ENCODE assay signal across 17 mouse cellular contexts in genomic region chr2:94772801-94773200, GRCm38 (mm10).
A peak's percentile ranks its signal among the peaks of the same experiment; 100 is the strongest.
DNase-seq lines count a peak whose midpoint lies in the region; ATAC-seq and TF ChIP-seq lines count a peak whose summit lies in the region.
"Had no signal": no experiment of that assay in that cellular context is flagged by ENCODE, and none has a peak within 500 bp of the region (broad histone marks: within the 10 kb centered on the region; RNA-seq: fewer than 3 reads in every experiment).

No protein-coding gene starts in this region.

- H3K27ac ChIP-seq in hindbrain, embryonic 13.5 days, result peak overlapping the region; percentile 13; the same call in 1 of the 2 replicates
- no peak overlapping the region for H3K27ac ChIP-seq in hindbrain, postnatal 0 days
- no peak overlapping the region for H3K27ac ChIP-seq in lung, embryonic 14.5 days (ENCODE audit: low read depth)
- H3K27ac ChIP-seq in stomach, embryonic 14.5 days (ENCODE audit: low read length), result no peak overlapping the region
- H3K27ac ChIP-seq in stomach, postnatal 0 days (replicated peaks), result no peak overlapping the region
- H3K27ac ChIP-seq: embryonic facial prominence, embryonic 10.5 days; heart, embryonic 13.5 days; hindbrain, embryonic 12.5 days had no signal

- H3K9ac ChIP-seq in hindbrain, embryonic 13.5 days, result no peak overlapping the region
- H3K9ac ChIP-seq in hindbrain, postnatal 0 days (replicated peaks; ENCODE audit: low read length), result no peak overlapping the region
- no peak overlapping the region for H3K9ac ChIP-seq in lung, embryonic 14.5 days
- no peak overlapping the region for H3K9ac ChIP-seq in stomach, embryonic 14.5 days (replicated peaks; ENCODE audit: low read depth, low read length)
- no peak overlapping the region for H3K9ac ChIP-seq in stomach, postnatal 0 days (ENCODE audit: low read length)
- H3K9ac ChIP-seq: heart, embryonic 13.5 days; hindbrain, embryonic 12.5 days had no signal

- TF ChIP-seq CTCF in hindbrain, postnatal 0 days (IDR thresholded peaks at IDR 0.05; ENCODE audit: low read depth), result no peak
- TF ChIP-seq CTCF in lung, embryonic 14.5 days (IDR thresholded peaks at IDR 0.05; ENCODE audit: low read depth), result no peak
- TF ChIP-seq CTCF in stomach, postnatal 0 days (IDR thresholded peaks at IDR 0.05; ENCODE audit: low read depth), result no peak

- no peak overlapping the region for H3K4me2 ChIP-seq in hindbrain, embryonic 13.5 days
- no peak overlapping the region for H3K4me2 ChIP-seq in hindbrain, postnatal 0 days (ENCODE audit: low read depth, low read length)
- H3K4me2 ChIP-seq in lung, embryonic 14.5 days, result no peak overlapping the region
- H3K4me2 ChIP-seq in stomach, embryonic 14.5 days (replicated peaks; ENCODE audit: low read depth, low read length), result no peak overlapping the region
- no peak overlapping the region for H3K4me2 ChIP-seq in stomach, postnatal 0 days (replicated peaks; ENCODE audit: low read depth)
- H3K4me2 ChIP-seq: heart, embryonic 13.5 days; hindbrain, embryonic 12.5 days had no signal

- no peak for ATAC-seq in hindbrain, embryonic 13.5 days (ENCODE audit: low FRiP score)
- no peak for ATAC-seq in hindbrain, postnatal 0 days
- peak; percentile 95 for ATAC-seq in lung, embryonic 14.5 days (ENCODE audit: insufficient read depth)
- ATAC-seq in stomach, embryonic 14.5 days (ENCODE audit: insufficient number of reproducible peaks, insufficient read depth, low FRiP score, low read depth), result 0 out of 2 replicates have a peak, but pooled peaks have one; percentile 65
- no peak for ATAC-seq in stomach, postnatal 0 days (ENCODE audit: low FRiP score, low TSS enrichment)
- no peak for ATAC-seq in inflammation-experienced regulatory T-cells, adult 6 months

- H3K4me1 ChIP-seq in hindbrain, embryonic 13.5 days (replicated peaks), result peaks cover 8% of the 10 kb centered on the region; the same call in 1 of the 2 replicates
- no peaks in the 10 kb centered on the region for H3K4me1 ChIP-seq in hindbrain, postnatal 0 days (ENCODE audit: insufficient read depth, low read length)
- no peaks in the 10 kb centered on the region for H3K4me1 ChIP-seq in lung, embryonic 14.5 days (ENCODE audit: insufficient read depth)
- H3K4me1 ChIP-seq in stomach, embryonic 14.5 days (ENCODE audit: control insufficient read depth, insufficient read depth, low read length), result no peaks in the 10 kb centered on the region
- no peaks in the 10 kb centered on the region for H3K4me1 ChIP-seq in stomach, postnatal 0 days (replicated peaks; ENCODE audit: control insufficient read depth, insufficient read depth)
- H3K4me1 ChIP-seq: embryonic facial prominence, embryonic 10.5 days; heart, embryonic 13.5 days; hindbrain, embryonic 12.5 days had no signal

- no peak for DNase-seq in hindbrain, postnatal 0 days (ENCODE audit: low spot score)
- DNase-seq in lung, embryonic 14.5 days, result peak; percentile 79
- no peak for DNase-seq in lung, postnatal 25 days (ENCODE audit: low spot score)
- no peak for DNase-seq in stomach, postnatal 0 days (ENCODE audit: low spot score)
- DNase-seq: adrenal gland, adult 2 months; adrenal gland, postnatal 25 days; cerebellum, adult 2 months; cerebellum, postnatal 10 days; gastrocnemius, postnatal 36 days; heart, adult 11 months; heart, postnatal 36 days had no signal

- no peak for TF ChIP-seq EP300 in stomach, postnatal 0 days (optimal IDR thresholded peaks at IDR 0.05)

- H3K36me3 ChIP-seq in hindbrain, embryonic 13.5 days, result no peaks in the 10 kb centered on the region
- H3K36me3 ChIP-seq in hindbrain, postnatal 0 days (ENCODE audit: insufficient read depth, low read length), result no peaks in the 10 kb centered on the region
- H3K36me3 ChIP-seq in lung, embryonic 14.5 days (ENCODE audit: insufficient read depth), result no peaks in the 10 kb centered on the region
- H3K36me3 ChIP-seq in stomach, embryonic 14.5 days (ENCODE audit: control insufficient read depth, insufficient read depth, low read length), result no peaks in the 10 kb centered on the region
- no peaks in the 10 kb centered on the region for H3K36me3 ChIP-seq in stomach, postnatal 0 days (ENCODE audit: control insufficient read depth, insufficient read depth, low read length)
- H3K36me3 ChIP-seq: embryonic facial prominence, embryonic 10.5 days; heart, embryonic 13.5 days; hindbrain, embryonic 12.5 days had no signal

- no peaks in the 10 kb centered on the region for H3K27me3 ChIP-seq in hindbrain, embryonic 13.5 days
- H3K27me3 ChIP-seq in hindbrain, postnatal 0 days (ENCODE audit: insufficient read depth, low read length), result no peaks in the 10 kb centered on the region
- no peaks in the 10 kb centered on the region for H3K27me3 ChIP-seq in lung, embryonic 14.5 days (ENCODE audit: insufficient read depth, low read length)
- no peaks in the 10 kb centered on the region for H3K27me3 ChIP-seq in stomach, embryonic 14.5 days (ENCODE audit: control insufficient read depth, insufficient read depth, low read length)
- H3K27me3 ChIP-seq in stomach, postnatal 0 days (ENCODE audit: control insufficient read depth, insufficient read depth, low read length), result no peaks in the 10 kb centered on the region
- H3K27me3 ChIP-seq: heart, embryonic 13.5 days; hindbrain, embryonic 12.5 days had no signal

- 81% methylated on average over 3 of the region's 3 CpGs for WGBS in hindbrain, embryonic 13.5 days
- 84% methylated on average over 3 of the region's 3 CpGs for WGBS in hindbrain, postnatal 0 days
- WGBS in lung, embryonic 14.5 days, result 32% methylated on average over 3 of the region's 3 CpGs
- WGBS in stomach, embryonic 14.5 days, result 38% methylated on average over 3 of the region's 3 CpGs
- 45% methylated on average over 3 of the region's 3 CpGs for WGBS in stomach, postnatal 0 days

- H3K9me3 ChIP-seq in hindbrain, embryonic 13.5 days, result no peaks in the 10 kb centered on the region
- H3K9me3 ChIP-seq in hindbrain, postnatal 0 days (ENCODE audit: low read length), result no peaks in the 10 kb centered on the region
- no peaks in the 10 kb centered on the region for H3K9me3 ChIP-seq in lung, embryonic 14.5 days (ENCODE audit: low read depth, low read length)
- H3K9me3 ChIP-seq in stomach, embryonic 14.5 days (ENCODE audit: control insufficient read depth, low read depth, low read length), result no peaks in the 10 kb centered on the region
- H3K9me3 ChIP-seq in stomach, postnatal 0 days (ENCODE audit: control insufficient read depth, low read length), result no peaks in the 10 kb centered on the region
- H3K9me3 ChIP-seq: embryonic facial prominence, embryonic 10.5 days; heart, embryonic 13.5 days; hindbrain, embryonic 12.5 days had no signal

- H3K4me3 ChIP-seq in hindbrain, embryonic 13.5 days, result no peak overlapping the region
- no peak overlapping the region for H3K4me3 ChIP-seq in hindbrain, postnatal 0 days (ENCODE audit: low read length)
- H3K4me3 ChIP-seq in lung, embryonic 14.5 days (ENCODE audit: low read depth, low read length), result no peak overlapping the region
- no peak overlapping the region for H3K4me3 ChIP-seq in stomach, embryonic 14.5 days (ENCODE audit: low read depth, low read length)
- no peak overlapping the region for H3K4me3 ChIP-seq in stomach, postnatal 0 days (ENCODE audit: low read depth, low read length)
- H3K4me3 ChIP-seq: embryonic facial prominence, embryonic 10.5 days; heart, embryonic 13.5 days; hindbrain, embryonic 12.5 days had no signal

Comparison
In these comparisons a context has a peak if more than half of its experiments do, and no peak if none do; other contexts are left out.
1. ATAC-seq: peak in lung, embryonic 14.5 days (single experiment) and stomach, embryonic 14.5 days (single experiment); none in hindbrain, embryonic 13.5 days (single experiment), hindbrain, postnatal 0 days (single experiment), stomach, postnatal 0 days (single experiment) and inflammation-experienced regulatory T-cells, adult 6 months (single experiment).